Mouse (Mus musculus) E14TG2a.4 (cell line): Measurements from ENCODE around the gene Mtf1.

ENCODE experiments used
- CTCF ChIP-seq: conservative IDR thresholded peaks from 2 replicates; pipeline ENCODE4 v1.5.1; 2014; ENCODE audit warnings: low read length
- NANOG ChIP-seq: IDR thresholded peaks from 2 replicates; pipeline ENCODE4 v1.6.1; 2014; ENCODE audit warnings: borderline replicate concordance, low read length, mixed read lengths
- POU5F1 ChIP-seq: IDR thresholded peaks from 2 replicates; pipeline ENCODE4 v1.6.1; 2014; ENCODE audit warnings: low read length, borderline replicate concordance

DNA sequence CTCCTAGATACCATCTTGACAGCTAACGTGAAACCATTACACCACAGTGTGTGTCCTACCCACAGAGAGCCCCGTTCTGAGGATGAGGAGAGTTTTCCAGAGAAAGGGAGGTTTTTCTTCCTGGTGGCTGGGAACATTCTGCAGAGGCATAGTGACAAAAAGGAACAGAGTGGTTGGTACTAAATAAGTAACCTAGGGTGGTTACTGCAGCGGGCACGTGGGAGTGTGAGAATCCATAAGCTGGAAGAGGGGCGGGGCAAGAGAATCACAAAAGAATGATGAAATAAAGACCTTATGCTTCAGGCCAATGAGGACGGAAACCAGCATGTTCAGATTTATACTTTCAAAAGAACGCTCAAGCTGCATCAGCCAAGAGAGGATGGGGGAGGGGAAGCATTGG lies 86.8 kb downstream of the Mtf1 start:
- TF ChIP-seq CTCF (no peak), POU5F1 (no peak), NANOG (no peak)
